8 mouse cellular contexts compared by ENCODE assay signal in genomic region chr10:109920607-109921187, GRCm38 (mm10).
A peak's percentile ranks its signal among the peaks of the same experiment; 100 is the strongest.
DNase-seq lines count a peak whose midpoint lies in the region; ATAC-seq lines count a peak whose summit lies in the region.

No protein-coding gene starts in this region.

- H3K36me3 ChIP-seq in forebrain, embryonic 14.5 days (ENCODE audit: control insufficient read depth, insufficient read depth, low read length) = no peaks in the 10 kb centered on the region

- no peak overlapping the region for H3K27ac ChIP-seq in forebrain, embryonic 14.5 days (ENCODE audit: low read depth, low read length)

- WGBS in forebrain, embryonic 14.5 days = 10% methylated on average over 6 of the region's 6 CpGs

- H3K9ac ChIP-seq in forebrain, embryonic 14.5 days (ENCODE audit: low read length) = no peak overlapping the region

- H3K4me3 ChIP-seq in forebrain, embryonic 14.5 days (ENCODE audit: low read depth, low read length) = no peak overlapping the region

- peaks cover 3% of the 10 kb centered on the region for H3K4me1 ChIP-seq in forebrain, embryonic 14.5 days (ENCODE audit: control insufficient read depth, insufficient read depth, low read length)

- no peaks in the 10 kb centered on the region for H3K9me3 ChIP-seq in forebrain, embryonic 14.5 days (replicated peaks; ENCODE audit: control insufficient read depth, low read length)

- peak; percentile 92 for ATAC-seq in forebrain, embryonic 14.5 days
- ATAC-seq in monocyte, adult 5-6 weeks (replicated peaks; ENCODE audit: insufficient number of reproducible peaks, low FRiP score, low TSS enrichment, poor library complexity, severe bottlenecking) = no peak

- intact Hi-C loops in heart, postnatal 25 days (cut with DNase I) = loop anchor here (1.0 to 10.0 kb wide), 3 partner anchors 112 to 824 kb away; partner anchors contain the start of gene E2f7

- H3K4me2 ChIP-seq in forebrain, embryonic 14.5 days (ENCODE audit: low read length) = peak overlapping the region; percentile 15; the same call in 1 of the 2 replicates

- no peaks in the 10 kb centered on the region for H3K27me3 ChIP-seq in forebrain, embryonic 14.5 days (replicated peaks; ENCODE audit: control insufficient read depth, insufficient read depth, low read length)

- DNase-seq in MEL-GATA-1-ER (ENCODE audit: extremely low read depth, low read depth) = peak; percentile 33
- DNase-seq in cerebellum, adult 11 months = peak; percentile 39
- peak; percentile 87 for DNase-seq in forebrain, embryonic 14.5 days (ENCODE audit: low spot score)
- peak; percentile 20 for DNase-seq in heart, postnatal 25 days (ENCODE audit: low spot score)
- DNase-seq in kidney, postnatal 36 days = peak; percentile 54 to 70
- peak; percentile 9 to 27 for DNase-seq in lung, adult 18-20 months
- DNase-seq in ovary, postnatal 10 days (ENCODE audit: low spot score) = peak; percentile 34

Comparison
In these comparisons a context has a peak if more than half of its experiments do, and no peak if none do; other contexts are left out.
1. DNase-seq: peak in every context shown above with its lines; median percentile 87 in forebrain, embryonic 14.5 days; 62 in kidney, postnatal 36 days; 39 in cerebellum, adult 11 months; 34 in ovary, postnatal 10 days; 33 in MEL-GATA-1-ER; 20 in heart, postnatal 25 days; 18 in lung, adult 18-20 months.